Mouse (Mus musculus) mouse embryonic stem cell (cell line): ENCODE data around the gene Rpl31.

Source experiments
- in situ Hi-C, 2 experiments: fragments of 300-500 bp; cut with MboI; formaldehyde crosslinking; loops; 1 replicate in 1 of 2; 3 replicates in 1 of 2; pipeline ENCODE4 v1.14.3; 2019 to 2020; ENCODE audit warnings: low sequenced_read_pairs in 2 of 2, low pct_unique_long_range_greater_than_20kb in 1 of 2, mixed read lengths in 1 of 2; ENCODE audit not compliant: unreplicated experiment in 1 of 2

The Rpl31 gene

DNA sequence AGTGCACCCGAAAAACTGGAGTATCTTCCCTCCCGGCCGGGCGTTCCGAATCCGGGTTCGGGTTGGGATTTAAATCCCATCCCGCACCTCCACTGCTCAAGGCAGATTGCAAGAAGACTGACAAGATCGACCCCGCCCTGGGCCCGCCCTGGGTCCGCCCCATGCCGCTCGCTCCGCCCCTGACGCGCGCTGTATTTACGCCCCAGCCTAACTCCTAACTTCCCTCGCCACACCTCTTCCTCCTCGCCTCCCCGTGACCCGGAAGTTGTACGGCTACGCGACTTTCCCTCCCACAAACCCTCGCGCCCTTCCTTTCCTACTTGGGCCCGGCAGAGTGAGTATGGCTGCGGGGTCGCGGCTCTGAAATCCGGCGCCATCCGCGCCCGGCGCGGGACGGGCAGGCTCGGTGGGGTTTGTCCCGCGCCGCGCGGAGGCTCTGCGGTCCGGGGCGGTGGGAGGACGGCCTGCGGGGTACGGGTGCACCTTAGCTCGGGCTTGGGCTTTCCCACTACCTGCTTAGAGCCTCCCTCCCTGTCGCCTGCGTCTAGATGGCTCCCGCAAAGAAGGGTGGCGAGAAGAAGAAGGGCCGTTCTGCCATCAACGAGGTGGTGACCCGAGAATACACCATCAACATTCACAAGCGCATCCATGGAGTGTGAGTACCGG lies at the start of gene Rpl31:
Rpl31 (plus strand) TSS at position 242 of the 666 bp plus-strand sequence.
- in situ Hi-C loops = no loop called here

- in situ Hi-C loops = no loop called here
Measured at GRCm38 (mm10) chr1:39317935-39318334, 49.7 kb upstream of the Rpl31 start.

DNA sequence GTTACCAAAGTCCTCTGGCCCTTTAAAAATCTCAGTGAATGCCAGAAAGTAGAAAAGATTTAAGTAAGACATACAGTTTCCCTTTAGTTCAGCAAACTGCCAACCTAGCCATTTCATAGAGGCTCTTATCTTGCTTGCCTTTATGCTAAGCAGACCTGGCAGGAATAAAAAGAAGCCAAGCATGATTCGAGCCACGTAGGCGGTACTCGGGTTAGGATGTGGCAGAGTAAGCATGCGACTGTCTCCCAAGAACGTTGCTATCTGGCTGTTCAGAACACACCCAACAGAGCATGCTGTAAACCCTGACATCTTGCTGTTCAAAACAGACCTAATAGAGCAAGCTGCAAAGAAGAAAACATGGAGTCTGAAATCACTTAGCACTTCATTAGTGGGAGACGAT lies 48.8 kb upstream of the Rpl31 start:
- in situ Hi-C loops = no loop called here

DNA sequence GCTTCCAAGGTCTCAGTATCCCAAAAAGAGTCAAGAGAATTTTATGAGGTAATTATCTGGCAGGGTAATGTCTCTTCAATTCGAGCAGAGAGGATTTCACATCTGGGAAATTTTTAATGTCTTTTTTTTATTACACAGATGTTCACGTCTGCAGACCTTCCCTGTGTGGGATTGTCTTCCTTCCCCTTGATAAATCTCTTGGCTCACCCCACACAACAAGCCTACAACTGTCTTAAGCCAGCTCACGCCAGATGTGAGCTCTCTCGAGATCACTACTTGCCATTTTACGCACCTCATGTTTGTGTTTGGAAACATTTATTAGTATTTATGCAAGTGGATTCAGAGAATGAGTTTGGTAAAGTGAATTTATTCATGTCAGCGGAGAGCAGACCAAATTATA lies 45.7 kb upstream of the Rpl31 start:
- in situ Hi-C loops = no loop called here

GRCm38 (mm10) chr1:39325228-39325627 lies 42.4 kb upstream of the Rpl31 start:
- in situ Hi-C loops = no loop called here

- in situ Hi-C loops = no loop called here
Measured at GRCm38 (mm10) chr1:39327546-39327945, 40.1 kb upstream of the Rpl31 start.

GRCm38 (mm10) chr1:39330857-39331594 lies 36.6 kb upstream of the Rpl31 start:
- in situ Hi-C loops = no loop called here

DNA sequence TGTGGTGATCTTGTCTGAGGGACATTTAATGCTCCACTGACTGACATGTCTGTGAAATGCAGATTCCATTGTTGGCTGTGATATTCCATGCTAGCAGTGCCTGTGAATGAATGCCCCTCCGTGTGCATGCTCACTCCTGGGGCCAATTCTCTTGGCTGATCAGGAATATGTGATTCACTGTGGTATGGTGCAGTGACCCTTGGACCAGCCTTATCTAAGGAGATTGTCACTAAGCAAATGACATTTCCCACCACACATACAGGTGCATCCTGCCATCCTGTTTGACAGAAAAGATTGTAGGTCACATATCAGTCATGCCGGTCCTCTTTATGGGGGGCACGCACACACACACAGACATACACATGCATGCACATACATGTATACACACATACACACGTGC lies 35.2 kb upstream of the Rpl31 start:
- in situ Hi-C loops = no loop called here

DNA sequence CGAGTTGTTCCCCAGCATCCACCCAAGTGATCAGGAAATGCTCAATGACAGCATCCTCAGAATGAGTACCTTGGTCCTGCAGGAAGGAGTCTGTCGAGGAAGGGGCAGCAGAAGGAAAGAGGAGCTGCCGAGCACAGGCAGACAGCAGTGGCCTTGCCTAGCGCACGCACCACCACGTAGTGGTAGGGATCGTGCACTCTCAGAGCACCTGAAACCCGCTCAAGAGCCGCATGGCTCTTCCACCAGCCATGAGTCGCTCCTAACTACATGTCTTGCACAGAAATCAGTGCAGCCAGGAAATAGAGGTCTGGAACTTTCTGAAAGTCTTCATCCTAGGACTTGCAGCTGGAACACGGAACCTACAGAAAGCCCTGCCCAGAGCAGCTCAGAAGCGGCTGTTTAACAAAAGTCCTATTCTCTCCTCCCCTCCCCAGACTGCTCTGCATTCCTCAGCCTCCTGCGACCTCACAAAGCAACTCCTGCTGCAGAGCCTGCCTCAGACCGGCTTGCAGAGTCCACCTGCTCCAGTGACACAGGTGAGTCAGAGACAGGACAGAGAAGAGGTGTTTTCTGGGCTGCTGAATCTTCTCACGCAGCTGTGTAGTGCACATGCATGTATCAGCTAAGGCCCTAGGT lies 32.0 kb upstream of the Rpl31 start:
- in situ Hi-C loops = no loop called here

- in situ Hi-C loops = no loop called here
Measured at GRCm38 (mm10) chr1:39336788-39337187, 30.9 kb upstream of the Rpl31 start.

DNA sequence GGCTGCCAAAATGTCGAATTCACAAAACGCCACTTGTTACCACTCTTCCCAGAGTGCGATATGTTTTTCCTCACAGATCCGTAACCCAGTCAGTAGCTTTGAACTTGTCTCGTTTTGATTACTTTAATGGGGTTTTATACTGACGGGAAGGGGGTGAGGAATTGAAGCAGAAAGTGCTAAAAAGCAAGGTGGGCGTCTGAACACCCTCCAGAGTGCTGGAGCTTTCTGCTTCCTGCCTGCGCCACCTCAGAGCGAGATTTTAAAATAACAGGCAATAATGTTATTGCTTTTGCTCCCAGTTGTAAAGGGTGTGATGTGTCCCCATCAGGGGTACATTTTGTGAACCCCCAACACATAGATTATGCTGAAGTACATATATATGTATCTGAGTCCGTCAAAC lies 28.8 kb upstream of the Rpl31 start:
- in situ Hi-C loops = no loop called here

- in situ Hi-C loops = no loop called here
Measured at GRCm38 (mm10) chr1:39339455-39339854, 28.2 kb upstream of the Rpl31 start.

- in situ Hi-C loops = loop anchor here (10.0 kb wide), 2 partner anchors 125 to 335 kb away; no protein-coding TSS in a partner anchor
Measured at GRCm38 (mm10) chr1:39340156-39340555, 27.5 kb upstream of the Rpl31 start.

DNA sequence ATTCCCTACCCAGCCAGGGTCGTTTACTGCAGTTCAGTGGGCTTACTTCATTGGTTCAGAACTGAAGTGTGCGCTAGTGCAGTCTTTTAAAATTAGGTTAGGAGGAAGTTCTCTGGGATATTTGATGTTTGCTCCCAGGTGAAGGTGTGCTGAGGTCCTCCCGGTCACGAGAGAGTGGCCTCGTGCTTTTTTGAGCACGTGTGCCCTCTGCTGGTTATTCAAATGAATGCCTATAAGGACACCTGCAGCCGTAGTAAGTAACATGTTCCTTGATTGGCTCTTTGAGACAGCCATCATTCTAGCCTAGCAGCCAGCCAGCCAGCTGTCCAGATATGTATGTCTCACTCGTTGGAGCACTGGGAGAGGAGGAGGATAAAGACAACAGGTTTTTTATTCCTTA lies 27.0 kb upstream of the Rpl31 start:
- in situ Hi-C loops = loop anchor here (10.0 kb wide), 2 partner anchors 126 to 336 kb away; no protein-coding TSS in a partner anchor

- in situ Hi-C loops = loop anchor here (10.0 kb wide), 2 partner anchors 127 to 337 kb away; no protein-coding TSS in a partner anchor
Measured at GRCm38 (mm10) chr1:39341807-39342206, 25.8 kb upstream of the Rpl31 start.

- in situ Hi-C loops = loop anchor here (10.0 kb wide), 2 partner anchors 128 to 338 kb away; no protein-coding TSS in a partner anchor
Measured at GRCm38 (mm10) chr1:39343242-39343641, 24.4 kb upstream of the Rpl31 start.

DNA sequence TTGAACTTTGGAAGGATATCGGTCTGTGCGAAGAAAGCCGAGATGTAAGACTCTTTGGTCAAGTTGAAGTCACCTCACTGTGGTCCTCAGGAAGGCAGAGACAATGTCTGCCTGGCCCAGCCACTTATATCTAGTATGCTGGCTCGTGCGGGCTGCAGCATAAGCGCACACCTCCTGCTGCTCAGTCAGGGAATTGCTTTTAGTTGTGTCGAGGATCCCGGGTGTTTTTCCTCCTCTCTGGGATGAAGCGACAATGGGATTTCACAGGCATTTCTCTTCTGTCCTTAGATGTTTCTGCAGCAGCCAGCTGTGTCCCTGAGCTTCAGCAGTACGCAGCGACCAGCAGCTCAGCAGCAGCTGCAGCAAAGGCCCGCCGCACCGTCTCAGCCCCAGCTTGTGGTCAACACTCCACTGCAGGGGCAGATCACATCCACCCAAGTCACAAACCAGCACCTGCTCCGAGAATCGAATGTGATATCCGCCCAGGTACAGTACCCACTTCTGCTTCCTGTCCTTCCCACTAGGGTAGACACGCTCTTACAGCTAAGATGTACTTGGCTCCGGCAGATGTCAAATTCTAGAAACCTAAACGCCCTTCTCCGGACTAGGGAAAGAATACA lies 22.6 kb upstream of the Rpl31 start:
- in situ Hi-C loops = loop anchor here (10.0 kb wide), 2 partner anchors 130 to 340 kb away; no protein-coding TSS in a partner anchor

DNA sequence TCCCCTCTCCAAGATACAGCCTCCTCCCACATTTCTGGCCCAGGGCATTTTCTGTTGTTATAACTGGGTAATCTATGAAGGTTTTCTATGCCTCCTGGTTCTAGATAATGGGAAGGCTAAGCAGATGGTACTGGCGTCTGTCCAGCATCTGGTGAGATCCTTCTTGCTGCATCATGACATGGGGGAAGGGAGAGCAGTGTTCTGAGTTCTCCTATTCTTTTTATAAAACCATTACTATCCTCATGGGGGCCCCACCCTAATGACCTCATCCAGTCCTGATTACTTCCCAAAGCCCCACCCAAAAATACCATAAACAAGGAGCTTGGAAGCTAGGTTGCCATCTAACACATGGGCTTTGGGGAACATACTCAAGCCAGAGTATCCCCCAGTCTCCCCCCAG lies 18.6 kb upstream of the Rpl31 start:
- in situ Hi-C loops = loop anchor here (10.0 kb wide), 2 partner anchors 134 to 344 kb away; no protein-coding TSS in a partner anchor

GRCm38 (mm10) chr1:39349427-39349826 lies 18.2 kb upstream of the Rpl31 start:
- in situ Hi-C loops = loop anchor here (10.0 kb wide), 2 partner anchors 135 to 345 kb away; no protein-coding TSS in a partner anchor
